Mouse (Mus musculus) midbrain, postnatal 0 days (tissue): ENCODE results near the gene Myo9b. TPM values are rescaled to one million over a fixed set of nuclear protein-coding genes. Genes with fewer than 3 reads are reported as not detected.
A peak's percentile ranks its signal among the peaks of the same experiment; 100 is the strongest.

Experiments
- ATAC-seq: fragments of 200-750 bp; cut with Nextera tagmentation; 2 replicates; pipeline ENCODE4 v1.8.0; 2017; ENCODE audit warnings: moderate number of reproducible peaks, mild to moderate bottlenecking, moderate TSS enrichment, moderate library complexity; ENCODE audit not compliant: low FRiP score
- DNase-seq: peaks from one replicate; pipeline ENCODE4 v3.0.0-alpha.2; 2015; ENCODE audit warnings: low spot score
- H3K27ac ChIP-seq: fragments of 300-500 bp; sonication (generic); 2 replicates; pipeline ENCODE4 v1.5.1; 2014; ENCODE audit warnings: low read depth, mild to moderate bottlenecking, low read length, mixed read lengths
- H3K27me3 ChIP-seq: fragments of 300-500 bp; sonication (generic); 2 replicates; pipeline ENCODE4 v1.6.1; 2014; ENCODE audit warnings: low read length, control low read depth, mixed read lengths; ENCODE audit not compliant: insufficient read depth
- H3K36me3 ChIP-seq: fragments of 300-500 bp; sonication (generic); 2 replicates; pipeline ENCODE4 v1.6.1; 2014; ENCODE audit warnings: low read length, control low read depth, mixed read lengths; ENCODE audit not compliant: insufficient read depth
- H3K4me1 ChIP-seq: fragments of 300-500 bp; sonication (generic); 2 replicates; pipeline ENCODE4 v1.6.1; 2014; ENCODE audit warnings: mild to moderate bottlenecking, control low read depth, antibody characterized with exemption, low read length, mixed read lengths; ENCODE audit not compliant: insufficient read depth
- H3K4me2 ChIP-seq: fragments of 300-500 bp; sonication (generic); 2 replicates; pipeline ENCODE4 v1.6.1; 2014; ENCODE audit warnings: low read depth, mild to moderate bottlenecking, low read length, mixed read lengths; ENCODE audit not compliant: poor library complexity, severe bottlenecking
- H3K4me3 ChIP-seq: fragments of 300-500 bp; sonication (generic); 2 replicates; pipeline ENCODE4 v1.5.1; 2014; ENCODE audit warnings: low read depth, mild to moderate bottlenecking, low read length, moderate library complexity
- H3K9ac ChIP-seq: fragments of 300-500 bp; sonication (generic); replicated peaks from 2 replicates; pipeline ENCODE4 v1.6.1; 2014; ENCODE audit warnings: mild to moderate bottlenecking, low read length, moderate library complexity, mixed read lengths; ENCODE audit not compliant: poor library complexity, severe bottlenecking
- H3K9me3 ChIP-seq: fragments of 300-500 bp; sonication (generic); 2 replicates; pipeline ENCODE4 v1.6.1; 2016; ENCODE audit warnings: low read length, control low read depth
- CTCF ChIP-seq: IDR thresholded peaks from 2 replicates; pipeline ENCODE4 v1.5.1; 2016; ENCODE audit warnings: antibody characterized with exemption, mild to moderate bottlenecking
- WGBS: fragments of 180-500 bp; shearing (Covaris S2); extraction: QIAGEN DNeasy Blood & Tissue Kit; methylation state at CpG from one replicate; pipeline ENCODE4 v1.1.7; 2014; 5-methylcytosine and 5-hydroxymethylcytosine counted together
- polyA plus RNA-seq: library from polyadenylated mRNA; unstranded; fragments of >200 nt; fragmentation: Nextera tagmentation; extraction: Ambion mirVana; gene quantifications from 2 replicates; pipeline ENCODE4 v1.2.1, GENCODE M21; 2015
- total RNA-seq: library from RNA; depleted of rRNA; stranded (reverse); fragments of >200 nt; gene quantifications from 2 replicates; pipeline ENCODE4 v1.2.3, GENCODE M21; 2014; rRNA removed

The Myo9b gene
- total RNA-seq (32.3 and 58.1 TPM in 2 replicates), polyA plus RNA-seq (6.9 and 7.6 TPM in 2 replicates)

GRCm38 (mm10) chr8:71272286-71273150 lies at the start of gene Myo9b, which contains the start of gene Haus8:
Myo9b (plus strand) TSS chr8:71272714.
Haus8 (minus strand) TSS chr8:71272934.
- no peaks in the 10 kb centered on the region for H3K27me3 ChIP-seq
- H3K4me2 ChIP-seq, result peak within 1 kb of the TSS; percentile 76
- WGBS, result under 1% methylated on average over 77 of the region's 84 CpGs
- H3K4me1 ChIP-seq, result peaks cover 7% of the 10 kb centered on the region; the same call in 1 of the 2 replicates
- peak; percentile 98 for ATAC-seq
- peak; percentile 65 for TF ChIP-seq CTCF
- H3K4me3 ChIP-seq, result peak within 1 kb of the TSS; percentile 85
- H3K9ac ChIP-seq, result peak within 1 kb of the TSS; percentile 77
- H3K27ac ChIP-seq, result peak within 1 kb of the TSS; percentile 77
- H3K36me3 ChIP-seq, result no peaks in the 10 kb centered on the region
- H3K9me3 ChIP-seq, result no peaks in the 10 kb centered on the region
- peak; percentile 99 for DNase-seq

- Histone ChIP-seq H3K4me3 (no peak overlapping the region), H3K27ac (no peak overlapping the region), H3K9ac (no peak overlapping the region), H3K36me3 (no peaks in the 10 kb centered on the region), H3K9me3 (no peaks in the 10 kb centered on the region), H3K27me3 (no peaks in the 10 kb centered on the region), H3K4me2 (no peak overlapping the region), H3K4me1 (no peaks in the 10 kb centered on the region)
- ATAC-seq (no peak), DNase-seq (no peak)
- TF ChIP-seq CTCF, result peak; percentile 47
- WGBS, result 52% methylated on average over 2 of the region's 2 CpGs
Observed at GRCm38 (mm10) chr8:71224560-71224959, 48.0 kb upstream of the Myo9b start.

GRCm38 (mm10) chr8:71242757-71243156 lies 29.8 kb upstream of the Myo9b start:
- WGBS, result 85% methylated on average over 2 of the region's 2 CpGs

GRCm38 (mm10) chr8:71248203-71248602 lies 24.3 kb upstream of the Myo9b start:
- no peak overlapping the region for H3K4me3 ChIP-seq
- no peaks in the 10 kb centered on the region for H3K27me3 ChIP-seq
- ATAC-seq (no peak), DNase-seq (no peak)
- no peaks in the 10 kb centered on the region for H3K4me1 ChIP-seq
- no peaks in the 10 kb centered on the region for H3K9me3 ChIP-seq
- WGBS, result 95% methylated on average over 1 of the region's 1 CpGs
- H3K4me2 ChIP-seq, result no peak overlapping the region
- no peak overlapping the region for H3K27ac ChIP-seq
- no peak for TF ChIP-seq CTCF
- peaks cover 16% of the 10 kb centered on the region for H3K36me3 ChIP-seq
- H3K9ac ChIP-seq, result no peak overlapping the region

More at GRCm38 (mm10) chr8:71242757-71243156, 29.8 kb upstream of the Myo9b start:
- Histone ChIP-seq H3K9me3 (no peaks in the 10 kb centered on the region), H3K36me3 (no peaks in the 10 kb centered on the region), H3K27ac (no peak overlapping the region), H3K4me2 (no peak overlapping the region), H3K4me1 (no peaks in the 10 kb centered on the region), H3K27me3 (no peaks in the 10 kb centered on the region), H3K4me3 (no peak overlapping the region), H3K9ac (no peak overlapping the region)
- no peak for ATAC-seq
- DNase-seq, result no peak
- TF ChIP-seq CTCF, result no peak

- no peaks in the 10 kb centered on the region for H3K9me3 ChIP-seq
- 94% methylated on average over 3 of the region's 3 CpGs for WGBS
- H3K27ac ChIP-seq, result no peak overlapping the region
- no peak overlapping the region for H3K4me2 ChIP-seq
- no peak overlapping the region for H3K9ac ChIP-seq
- TF ChIP-seq CTCF, result no peak
- H3K27me3 ChIP-seq, result no peaks in the 10 kb centered on the region
- DNase-seq (no peak), ATAC-seq (no peak)
- H3K4me3 ChIP-seq, result no peak overlapping the region
- peaks cover 48% of the 10 kb centered on the region for H3K36me3 ChIP-seq
- no peaks in the 10 kb centered on the region for H3K4me1 ChIP-seq
Observed at GRCm38 (mm10) chr8:71256545-71257232, 15.8 kb upstream of the Myo9b start.

- Histone ChIP-seq H3K27ac (no peak overlapping the region), H3K9ac (no peak overlapping the region), H3K4me1 (no peaks in the 10 kb centered on the region), H3K9me3 (no peaks in the 10 kb centered on the region), H3K36me3 (peaks cover 24% of the 10 kb centered on the region), H3K4me3 (no peak overlapping the region), H3K4me2 (no peak overlapping the region), H3K27me3 (no peaks in the 10 kb centered on the region)
- peak; percentile 40 for TF ChIP-seq CTCF
- no peak for ATAC-seq
- no peak for DNase-seq
Observed at GRCm38 (mm10) chr8:71261234-71261633, 11.3 kb upstream of the Myo9b start.
